Mouse (Mus musculus): ENCODE results near the gene Herc1.
"Not testable (repeated sequence)": the region's sequence is repeated elsewhere in the genome, so short reads cannot be mapped to it uniquely, and the experiment has no call there.

The Herc1 gene

DNA sequence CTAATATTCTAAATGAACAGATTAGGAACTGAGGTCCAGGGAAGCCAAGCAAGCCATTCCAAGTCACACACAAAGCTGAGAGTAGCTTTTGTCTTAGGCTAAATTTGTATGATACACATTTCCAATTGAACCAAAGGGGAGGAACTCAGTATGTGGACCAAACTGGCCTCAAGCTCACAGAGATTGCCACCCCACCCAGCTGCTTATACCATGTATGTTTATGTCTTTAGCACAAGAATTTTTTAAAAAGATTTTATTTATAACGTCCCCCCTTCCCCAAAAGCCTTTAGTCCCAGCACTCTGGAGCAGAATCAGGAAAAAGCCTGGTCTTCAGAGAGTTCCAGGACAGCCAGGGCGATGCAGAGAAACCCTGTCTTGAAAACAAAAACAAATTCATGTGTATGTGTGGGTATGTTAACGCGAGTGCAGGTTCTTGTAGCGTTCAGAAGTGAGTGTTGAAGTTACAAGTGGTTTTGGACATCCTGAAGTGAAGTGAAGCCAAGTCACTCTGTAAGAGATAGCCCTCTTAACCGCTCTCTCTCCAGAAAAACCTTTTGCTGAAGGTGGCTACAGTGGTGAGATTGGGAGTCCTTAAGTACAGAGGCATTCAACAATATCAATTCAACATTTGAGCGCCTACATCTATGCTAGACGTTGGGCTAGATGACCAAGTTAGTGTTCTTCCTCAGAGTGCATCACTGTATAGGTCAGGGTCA is 948 bp upstream of the Herc1 start:
- no peak for DNase-seq

DNA sequence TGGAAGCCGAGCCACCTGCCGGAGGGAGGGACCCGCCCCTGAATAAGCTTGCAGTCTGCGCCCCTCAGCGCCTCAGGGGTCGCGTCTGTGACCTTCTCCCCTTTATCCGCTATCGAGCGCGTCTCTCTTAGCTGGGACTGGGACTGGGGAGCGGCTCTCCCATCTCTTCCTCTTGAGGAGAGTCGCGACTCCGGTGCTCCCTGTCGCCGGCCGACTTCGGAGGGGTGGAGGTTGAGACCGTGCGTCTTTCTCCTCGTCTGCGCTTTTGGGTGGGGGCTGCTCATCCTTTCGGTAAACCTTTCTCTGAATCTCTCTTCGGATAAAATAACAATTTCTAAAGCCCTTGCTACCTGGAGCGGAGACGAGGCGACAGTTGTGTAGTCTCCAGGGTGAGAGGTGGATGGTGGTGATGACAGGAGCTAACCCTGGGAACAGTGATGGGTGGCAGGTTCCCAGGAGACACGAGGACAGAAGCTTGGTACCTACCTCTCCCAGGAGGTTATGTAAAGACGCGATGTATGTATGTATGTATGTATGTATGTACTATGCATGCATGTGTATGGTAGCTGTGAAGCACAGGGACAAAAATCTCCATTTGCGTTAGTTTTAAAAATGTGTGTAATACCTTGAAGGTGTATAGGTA is 659 bp downstream of the Herc1 start:
- DNase-seq, result peak; percentile 27 to 44

DNA sequence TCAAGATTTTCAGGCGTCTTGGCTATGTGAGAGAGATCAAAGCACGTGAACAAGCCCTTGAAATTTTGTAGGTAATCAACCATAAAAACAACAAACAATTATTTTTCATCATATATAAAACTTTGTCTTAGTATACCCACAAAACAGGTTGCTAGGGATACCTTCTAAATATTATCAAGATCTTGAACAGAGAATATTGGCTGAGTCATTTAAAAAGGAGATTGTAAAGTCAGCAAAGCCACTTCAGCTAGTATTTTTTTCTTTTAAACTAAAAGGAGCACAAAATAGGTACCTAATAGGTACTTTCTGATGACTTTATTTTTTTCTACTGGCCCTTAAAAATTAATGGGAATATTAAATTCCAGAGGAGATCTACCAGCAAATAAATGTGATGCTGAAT is 2.5 kb downstream of the Herc1 start:
- DNase-seq, result no peak

DNA sequence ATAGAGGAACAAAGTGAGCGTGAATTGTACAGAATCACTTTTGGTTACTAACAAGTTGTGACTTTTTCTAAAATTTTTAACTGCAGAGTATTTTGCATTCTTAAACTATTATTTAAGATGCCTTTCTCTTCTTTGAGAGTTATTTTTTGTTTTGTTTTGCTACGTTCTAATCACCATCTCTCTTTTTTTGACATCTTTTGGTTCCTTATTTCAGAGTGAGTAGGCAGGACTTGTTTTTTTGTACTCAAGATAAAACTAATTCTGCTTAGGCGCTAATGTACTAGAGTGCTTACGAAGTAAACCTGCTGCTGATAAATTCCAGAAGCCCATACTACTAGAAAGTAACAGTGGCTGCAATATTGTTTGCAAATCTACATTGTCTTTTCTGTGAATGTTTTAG is 8.9 kb downstream of the Herc1 start:
- no peak for DNase-seq

DNA sequence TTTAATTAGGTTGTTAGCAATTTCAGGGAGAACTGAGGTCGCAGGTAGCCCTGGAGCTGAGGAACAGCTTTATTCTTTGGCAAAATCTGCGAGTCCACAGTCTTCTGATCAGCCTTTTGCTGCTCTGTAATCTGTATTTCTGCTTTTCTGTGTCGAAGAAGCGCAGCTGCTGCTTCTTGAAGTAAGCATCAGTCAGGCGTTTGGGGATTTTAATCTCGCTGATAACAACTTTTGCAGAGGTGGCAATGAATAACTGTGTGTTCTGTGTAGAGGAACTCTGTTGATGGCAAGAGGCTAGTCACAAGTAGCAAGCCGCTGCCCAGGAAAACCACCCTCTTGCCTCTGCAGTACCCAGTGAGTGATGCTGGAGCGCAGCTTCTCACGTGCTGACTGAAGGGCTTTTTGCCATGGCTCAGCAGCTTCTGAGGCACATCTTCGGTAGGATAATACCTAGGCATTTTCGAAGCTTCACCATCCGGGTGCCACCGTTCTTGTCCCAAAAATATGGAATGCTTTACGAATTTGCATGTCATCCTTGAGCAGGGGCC is 10.0 kb downstream of the Herc1 start:
- DNase-seq, result peak; percentile 20 to 23

- DNase-seq, result no peak
These were observed 18.7 kb downstream of the Herc1 start for GRCm38 (mm10) chr9:66368890-66369433.

- no peak for DNase-seq
These were observed 20.1 kb downstream of the Herc1 start for GRCm38 (mm10) chr9:66370334-66370733.

DNA sequence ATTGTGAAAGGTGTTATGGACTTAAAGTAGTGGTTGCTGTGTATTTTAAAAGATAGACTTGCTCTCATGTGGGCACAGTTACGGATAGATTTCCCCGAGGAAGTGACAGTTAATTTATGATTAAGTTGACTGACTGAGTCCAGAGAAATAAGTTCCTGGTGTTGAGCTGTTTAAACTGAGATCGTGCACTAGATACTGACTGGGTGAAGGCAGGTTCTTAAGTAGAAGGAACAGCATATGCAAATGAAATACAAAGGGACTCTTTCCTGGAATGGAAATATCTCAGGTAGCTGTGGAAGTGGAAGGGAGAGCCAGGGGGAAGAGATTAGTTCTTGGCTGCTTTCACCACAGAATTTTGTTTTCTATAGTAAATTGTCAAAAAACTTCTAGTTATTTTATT is 20.6 kb downstream of the Herc1 start:
- DNase-seq, result no peak

DNA sequence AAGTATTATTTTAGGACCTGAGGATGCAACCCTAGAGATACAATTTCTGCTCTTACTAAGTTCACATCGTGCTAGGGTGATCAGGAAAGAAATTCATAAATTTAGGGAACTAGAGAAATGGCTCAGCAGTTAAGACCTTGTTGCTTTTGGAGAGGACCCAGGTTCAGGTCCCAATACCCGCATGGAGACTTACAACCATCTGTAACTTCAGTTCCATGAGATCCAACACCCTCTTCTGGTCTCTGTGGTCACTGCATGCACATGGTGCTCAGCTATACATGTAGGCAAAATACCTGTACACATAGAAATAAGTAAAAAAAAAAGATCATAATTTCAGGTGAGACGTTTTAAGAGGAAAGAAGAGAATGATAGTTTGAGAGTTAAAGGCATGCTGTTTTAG is 23.2 kb downstream of the Herc1 start:
- DNase-seq, result no peak

- no peak for DNase-seq
These were observed 24.5 kb downstream of the Herc1 start for GRCm38 (mm10) chr9:66374495-66375478.

DNA sequence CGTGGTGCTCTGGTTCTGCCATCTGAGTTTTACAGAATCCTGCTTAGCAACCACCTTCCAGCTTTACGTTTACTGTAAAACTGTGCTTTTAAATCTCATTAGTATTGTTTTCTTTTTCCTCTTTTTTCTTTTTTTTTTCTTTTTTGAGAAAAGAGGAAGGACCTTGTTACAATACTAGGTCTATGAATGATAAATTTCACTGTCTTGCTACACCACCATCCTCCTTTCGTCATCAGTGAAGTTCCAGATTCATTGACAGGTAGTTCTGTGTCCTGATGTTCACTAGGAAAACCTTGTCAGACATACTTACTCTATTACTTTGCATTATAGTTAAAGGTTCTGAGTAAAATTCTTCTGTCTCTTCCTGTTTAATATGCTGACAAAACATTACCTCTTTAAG is 33.2 kb downstream of the Herc1 start:
- no peak for DNase-seq

GRCm38 (mm10) chr9:66390338-66390737 is 40.1 kb downstream of the Herc1 start:
- DNase-seq, result not testable (repeated sequence)

DNA sequence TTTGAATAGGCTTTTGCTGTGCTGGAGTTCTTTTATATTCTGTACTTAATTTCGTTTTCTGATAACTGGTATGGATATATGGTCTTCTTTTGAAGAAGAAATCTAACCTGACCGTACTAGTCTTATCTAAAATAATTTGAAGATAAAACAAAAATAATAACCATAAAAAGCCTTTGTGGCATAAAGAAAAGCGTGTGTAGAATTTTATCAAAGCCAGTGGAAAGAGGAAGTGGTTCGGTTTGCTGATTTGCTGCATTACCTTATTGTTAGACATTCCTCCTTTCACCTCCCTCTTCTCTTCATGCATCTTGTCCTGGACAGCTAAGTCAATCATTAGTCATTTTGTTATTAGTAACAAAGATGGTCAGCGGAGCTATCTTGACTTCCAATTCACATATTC is 43.1 kb downstream of the Herc1 start:
- DNase-seq, result no peak

GRCm38 (mm10) chr9:66423492-66423891 is 73.2 kb downstream of the Herc1 start:
- no peak for DNase-seq

- DNase-seq, result no peak
These were observed 89.8 kb downstream of the Herc1 start for GRCm38 (mm10) chr9:66440007-66440406.

DNA sequence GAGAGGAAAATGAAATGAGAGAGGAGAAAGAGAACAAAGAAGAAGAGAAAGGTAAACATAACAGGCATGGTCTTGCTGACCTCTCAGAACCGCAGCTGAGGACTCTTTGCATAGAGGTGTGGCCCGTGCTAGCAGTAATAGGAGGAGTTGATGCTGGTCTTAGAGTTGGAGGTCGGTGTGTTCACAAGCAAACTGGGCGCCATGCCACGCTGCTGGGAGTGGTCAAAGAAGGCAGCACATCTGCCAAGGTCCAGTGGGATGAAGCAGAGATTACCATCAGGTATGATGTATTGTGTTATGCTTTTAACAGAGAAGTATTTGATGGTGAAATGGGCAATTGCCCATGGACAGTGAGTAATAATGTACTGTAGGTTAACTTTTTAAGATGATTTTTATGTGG is 98.0 kb downstream of the Herc1 start:
- DNase-seq, result no peak

GRCm38 (mm10) chr9:66465087-66465486 is 114.8 kb downstream of the Herc1 start:
- peak; percentile 16 to 33 for DNase-seq

DNA sequence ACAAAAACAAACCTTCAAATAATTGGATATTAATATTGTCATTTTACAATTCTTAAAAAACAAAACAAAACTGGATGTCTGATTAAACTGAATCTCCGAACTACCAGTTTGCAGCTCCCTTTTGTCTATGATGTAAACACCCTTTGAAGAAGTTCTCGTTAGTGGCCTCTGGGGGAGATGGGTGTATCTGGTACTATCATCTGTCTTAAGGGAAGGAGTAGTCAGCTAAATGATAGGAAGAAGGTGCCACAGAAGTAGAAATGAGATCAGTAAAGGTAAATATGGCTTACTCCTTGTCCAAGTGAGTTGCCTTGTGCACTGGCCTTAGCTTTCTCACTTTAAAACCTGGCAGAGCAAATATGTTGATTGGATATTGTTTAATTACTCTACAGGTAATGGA is 127.5 kb downstream of the Herc1 start:
- DNase-seq, result no peak

DNA sequence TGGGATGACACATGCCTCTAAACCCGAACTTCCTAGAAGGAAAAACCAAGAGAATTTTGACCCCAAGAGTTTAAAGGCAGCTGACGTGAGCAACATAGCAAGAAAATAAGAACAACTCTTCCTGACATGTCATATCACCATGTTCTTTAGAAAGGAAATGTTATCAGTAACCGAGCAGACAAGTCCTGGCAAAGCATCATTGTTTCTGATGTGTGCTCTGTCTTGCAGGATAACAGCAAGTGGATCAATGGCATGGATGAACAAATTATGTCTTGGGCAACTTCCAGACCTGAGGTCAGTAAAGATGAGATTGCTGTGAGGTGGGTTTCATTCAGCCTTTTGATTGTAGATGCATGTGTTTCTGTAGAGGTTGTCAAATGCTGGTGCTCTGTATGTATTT is 133.2 kb downstream of the Herc1 start:
- no peak for DNase-seq

GRCm38 (mm10) chr9:66488786-66489185 is 138.5 kb downstream of the Herc1 start:
- no peak for DNase-seq

GRCm38 (mm10) chr9:66492361-66492760 is 142.1 kb downstream of the Herc1 start:
- no peak for DNase-seq

DNA sequence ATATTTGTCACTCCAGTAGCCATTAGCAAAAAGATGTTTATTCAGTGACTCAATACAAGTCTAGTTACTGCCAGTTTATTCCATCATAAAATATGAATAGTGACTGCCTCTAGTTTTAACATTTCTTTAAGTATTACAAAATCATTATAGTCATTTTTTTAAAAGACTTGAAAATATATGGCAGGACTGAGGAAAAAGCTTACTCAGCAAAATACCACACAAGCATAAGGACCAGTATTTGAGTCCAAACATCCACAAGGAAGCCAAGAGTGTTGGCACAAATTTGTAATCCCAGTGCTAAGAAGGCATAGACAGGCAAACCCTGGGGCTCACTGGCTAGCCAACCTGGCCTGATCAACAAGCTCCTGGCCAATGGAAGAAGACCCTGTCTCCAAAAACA is 143.7 kb downstream of the Herc1 start:
- DNase-seq, result no peak

DNA sequence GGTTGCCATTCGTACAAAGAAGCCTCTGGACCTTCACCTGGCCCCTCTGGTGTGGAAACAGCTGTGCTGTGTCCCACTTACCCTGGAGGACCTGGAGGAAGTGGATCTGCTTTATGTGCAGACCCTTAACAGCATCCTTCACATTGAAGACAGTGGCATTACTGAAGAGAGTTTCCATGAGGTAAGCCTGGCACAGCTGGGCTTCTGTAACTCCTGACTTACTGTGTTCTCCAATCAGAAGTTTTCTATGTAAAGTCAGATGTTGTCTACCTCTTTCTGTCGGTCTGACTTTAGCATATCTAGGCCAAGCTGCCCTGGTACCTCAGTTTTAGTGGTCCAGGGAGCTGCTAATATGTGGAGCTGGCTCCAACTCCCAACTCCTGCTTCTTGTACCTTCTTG is 151.0 kb downstream of the Herc1 start:
- no peak for DNase-seq

All from cerebellum, postnatal 36 days (tissue).